Mouse (Mus musculus) liver, adult 2 months (tissue): Measurements from ENCODE around the gene Rpl23a. TPM values are rescaled to one million over a fixed set of nuclear protein-coding genes. Genes with fewer than 3 reads are reported as not detected.

Experiments used
- DNase-seq: peaks from one replicate; pipeline ENCODE4 v3.0.0-alpha.2; 2011; ENCODE audit warnings: low read depth, low spot score; ENCODE audit errors: extremely low read depth
- H3K27ac ChIP-seq: fragments of 200-500 bp; replicated peaks from 2 replicates; pipeline ENCODE4 v1.5.1; 2012; ENCODE audit warnings: low read depth, mild to moderate bottlenecking, control low read depth, inconsistent platforms, low read length; ENCODE audit not compliant: insufficient read depth
- H3K27me3 ChIP-seq: fragments of 200-500 bp; 2 replicates; pipeline ENCODE4 v1.6.1; 2012; ENCODE audit warnings: mild to moderate bottlenecking, moderate library complexity, low read length, inconsistent platforms; ENCODE audit not compliant: control insufficient read depth, insufficient read depth
- H3K36me3 ChIP-seq: fragments of 200-500 bp; 2 replicates; pipeline ENCODE4 v1.6.1; 2012; ENCODE audit warnings: low read length, inconsistent platforms; ENCODE audit not compliant: control insufficient read depth, insufficient read depth
- H3K4me1 ChIP-seq: fragments of 200-500 bp; 2 replicates; pipeline ENCODE4 v1.6.1; 2011; ENCODE audit warnings: low read length; ENCODE audit not compliant: control insufficient read depth, insufficient read depth
- H3K4me3 ChIP-seq: fragments of 200-500 bp; 2 replicates; pipeline ENCODE4 v1.5.1; 2011; ENCODE audit warnings: low read depth, mild to moderate bottlenecking, control low read depth, low read length, moderate library complexity; ENCODE audit not compliant: insufficient read depth
- H3K79me2 ChIP-seq: fragments of 200-500 bp; 2 replicates; pipeline ENCODE4 v1.6.1; 2012; ENCODE audit warnings: inconsistent platforms, mild to moderate bottlenecking, low read length, moderate library complexity; ENCODE audit not compliant: control insufficient read depth, insufficient read depth
- H3K9ac ChIP-seq: fragments of 200-500 bp; 2 replicates; pipeline ENCODE4 v1.6.1; 2012; ENCODE audit warnings: low read depth, mild to moderate bottlenecking, control low read depth, inconsistent platforms, low read length
- CTCF ChIP-seq: fragments of 200-500 bp; IDR thresholded peaks from 2 replicates; pipeline ENCODE4 v1.5.1; 2011; ENCODE audit warnings: low read depth, low read length, control low read depth
- POLR2A ChIP-seq: fragments of 200-500 bp; IDR thresholded peaks from 2 replicates; pipeline ENCODE4 v1.6.1; 2011; ENCODE audit warnings: low read length, control low read depth; ENCODE audit not compliant: insufficient read depth; ENCODE audit errors: extremely low read depth
- WGBS: fragments of 180-500 bp; shearing (Covaris S2); methylation state at CpG from one replicate; pipeline ENCODE4 v1.1.7; 2018; 5-methylcytosine and 5-hydroxymethylcytosine counted together
- polyA plus RNA-seq: library from polyadenylated mRNA; depleted of rRNA; stranded (reverse); fragments of >200 nt; gene quantifications from 2 replicates; pipeline ENCODE4 v1.2.3, GENCODE M21; 2012; rRNA removed
- total RNA-seq: library from RNA; depleted of rRNA; stranded (reverse); fragments of >200 nt; gene quantifications from 2 replicates; pipeline ENCODE4 v1.2.3, GENCODE M21; 2014; rRNA removed

Gene Rpl23a
- 318 and 352 TPM in 2 replicates for total RNA-seq
- polyA plus RNA-seq: 88.5 and 110 TPM in 2 replicates

GRCm38 (mm10) chr11:78182961-78183844 lies at the start of gene Rpl23a:
Rpl23a (minus strand) TSS chr11:78183584.
- Histone ChIP-seq H3K27me3 (no peaks in the 10 kb centered on the region), H3K9ac (peak within 1 kb of the TSS; percentile 87), H3K36me3 (peaks cover 19% of the 10 kb centered on the region), H3K4me3 (peak within 1 kb of the TSS; percentile 73), H3K79me2 (peaks cover 5% of the 10 kb centered on the region; the same call in 1 of the 2 replicates), H3K4me1 (peaks cover 7% of the 10 kb centered on the region), H3K27ac (peak within 1 kb of the TSS; percentile 54)
- under 1% methylated on average over 38 of the region's 38 CpGs for WGBS
- TF ChIP-seq CTCF (peak; percentile 20; the same call in 1 of the 2 replicates), POLR2A (peak; percentile 72; the same call in 1 of the 2 replicates)
- DNase-seq: peak; percentile 95

DNA sequence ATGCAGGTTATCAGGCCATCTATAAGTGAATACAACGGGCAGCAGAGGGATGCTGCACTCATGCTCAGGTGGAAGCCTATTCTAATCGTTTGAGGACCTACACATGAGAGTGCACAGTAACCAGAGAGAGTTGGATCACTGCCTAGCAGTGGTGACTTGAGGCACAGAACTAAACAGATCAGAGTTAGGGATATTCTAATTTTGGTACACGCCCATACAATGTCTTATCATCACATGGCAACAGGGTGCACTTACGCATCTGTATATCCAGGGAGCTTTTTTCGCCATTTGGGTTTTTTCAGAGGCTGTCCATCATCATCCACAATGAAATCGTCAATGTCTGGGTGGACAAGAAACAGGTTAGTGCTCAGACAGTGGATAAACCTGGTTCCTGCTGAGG lies 48.1 kb upstream of the Rpl23a start:
- H3K79me2 ChIP-seq: peaks cover 14% of the 10 kb centered on the region; the same call in 1 of the 2 replicates
- no peak for DNase-seq
- no peak overlapping the region for H3K9ac ChIP-seq
- peaks cover 2% of the 10 kb centered on the region; the same call in 1 of the 2 replicates for H3K4me1 ChIP-seq
- H3K27me3 ChIP-seq: no peaks in the 10 kb centered on the region
- no peak overlapping the region for H3K4me3 ChIP-seq
- peaks cover 73% of the 10 kb centered on the region for H3K36me3 ChIP-seq
- no peak overlapping the region for H3K27ac ChIP-seq
- 91% methylated on average over 6 of the region's 6 CpGs for WGBS
- no peak for TF ChIP-seq CTCF
- no peak for TF ChIP-seq POLR2A

GRCm38 (mm10) chr11:78223586-78223985 lies 40.2 kb upstream of the Rpl23a start:
- no peak for TF ChIP-seq POLR2A
- no peak for TF ChIP-seq CTCF
- WGBS: 86% methylated on average over 4 of the region's 4 CpGs
- no peak overlapping the region for H3K27ac ChIP-seq
- DNase-seq: no peak
- no peak overlapping the region for H3K9ac ChIP-seq
- H3K36me3 ChIP-seq: peaks cover 87% of the 10 kb centered on the region
- no peaks in the 10 kb centered on the region for H3K27me3 ChIP-seq
- 0 out of 2 replicates have a peak, but pooled peaks cover 3% of the 10 kb centered on the region for H3K79me2 ChIP-seq
- H3K4me3 ChIP-seq: no peak overlapping the region
- H3K4me1 ChIP-seq: no peaks in the 10 kb centered on the region

DNA sequence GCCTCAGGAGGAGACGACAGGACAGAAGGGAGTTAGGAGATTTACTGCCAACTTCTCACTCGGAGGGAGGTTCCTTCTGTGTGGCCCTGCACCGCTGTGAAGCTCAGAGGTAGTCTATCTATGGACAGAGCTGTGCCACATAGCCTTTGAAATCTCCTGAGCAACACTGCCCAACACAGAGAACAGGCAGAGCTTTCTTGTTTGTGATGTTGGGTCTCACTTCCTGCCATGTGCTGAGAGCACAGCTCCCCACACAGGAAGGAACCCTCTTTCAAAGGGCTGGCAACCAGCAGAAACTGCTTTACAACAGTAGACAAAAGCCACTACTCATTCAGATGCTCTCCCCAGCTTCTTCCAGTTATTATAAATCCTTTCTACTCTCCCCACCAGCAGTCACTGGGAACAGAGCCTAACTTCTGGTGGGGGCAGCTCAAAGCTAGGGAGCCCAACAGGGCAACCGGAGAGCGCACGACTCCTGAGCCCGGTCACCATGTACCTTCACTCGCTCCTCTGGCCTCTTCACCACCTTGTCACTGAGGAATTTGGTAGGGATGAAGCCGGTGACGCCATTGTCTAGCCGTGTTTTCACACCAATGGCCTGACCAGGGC lies 32.4 kb upstream of the Rpl23a start:
- 89% methylated on average over 11 of the region's 11 CpGs for WGBS
- no peak for TF ChIP-seq CTCF
- TF ChIP-seq POLR2A: no peak
- Histone ChIP-seq H3K27ac (no peak overlapping the region), H3K27me3 (no peaks in the 10 kb centered on the region), H3K36me3 (peaks cover 79% of the 10 kb centered on the region), H3K79me2 (no peaks in the 10 kb centered on the region), H3K4me1 (peaks cover 3% of the 10 kb centered on the region; the same call in 1 of the 2 replicates), H3K4me3 (no peak overlapping the region), H3K9ac (no peak overlapping the region)
- DNase-seq: no peak

- DNase-seq: no peak
- no peak overlapping the region for H3K9ac ChIP-seq
Observed at GRCm38 (mm10) chr11:78213086-78213817, 29.9 kb upstream of the Rpl23a start.

More at GRCm38 (mm10) chr11:78213086-78213817, 29.9 kb upstream of the Rpl23a start:
- Histone ChIP-seq H3K27me3 (no peaks in the 10 kb centered on the region), H3K4me3 (no peak overlapping the region), H3K27ac (no peak overlapping the region), H3K36me3 (peaks cover 75% of the 10 kb centered on the region), H3K79me2 (no peaks in the 10 kb centered on the region), H3K4me1 (peaks cover 3% of the 10 kb centered on the region; the same call in 1 of the 2 replicates)
- WGBS: 87% methylated on average over 14 of the region's 14 CpGs
- no peak for TF ChIP-seq POLR2A
